Mouse (Mus musculus) adrenal gland (tissue): Measurements from ENCODE around the gene Pxylp1.

Source experiments
- intact Hi-C: fragments of 180-260 bp; cut with DNase I; formaldehyde crosslinking; loops from one replicate; pipeline ENCODE4 v1.15.1; 2025

The Pxylp1 gene

DNA sequence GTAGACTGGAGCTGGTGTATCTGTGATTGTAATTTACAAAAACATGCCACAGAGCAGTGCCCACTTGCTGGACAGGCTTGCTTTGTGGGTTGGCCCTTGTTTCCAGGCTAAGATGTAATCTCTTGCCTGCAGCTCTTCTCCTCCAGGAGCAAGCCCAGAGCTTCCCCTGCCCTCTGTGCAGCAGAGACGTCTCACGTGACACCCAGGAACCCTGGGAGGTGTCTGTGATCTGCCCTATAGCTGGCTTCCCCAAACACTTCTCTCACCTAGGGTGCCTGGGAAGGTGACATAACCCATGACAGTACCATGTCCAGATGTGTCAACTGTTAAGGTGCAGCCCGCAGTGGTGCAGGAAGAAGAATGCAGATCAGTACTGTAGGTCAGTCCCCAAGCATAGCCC is 28.9 kb downstream of the Pxylp1 start:
- intact Hi-C loops: no loop called here

DNA sequence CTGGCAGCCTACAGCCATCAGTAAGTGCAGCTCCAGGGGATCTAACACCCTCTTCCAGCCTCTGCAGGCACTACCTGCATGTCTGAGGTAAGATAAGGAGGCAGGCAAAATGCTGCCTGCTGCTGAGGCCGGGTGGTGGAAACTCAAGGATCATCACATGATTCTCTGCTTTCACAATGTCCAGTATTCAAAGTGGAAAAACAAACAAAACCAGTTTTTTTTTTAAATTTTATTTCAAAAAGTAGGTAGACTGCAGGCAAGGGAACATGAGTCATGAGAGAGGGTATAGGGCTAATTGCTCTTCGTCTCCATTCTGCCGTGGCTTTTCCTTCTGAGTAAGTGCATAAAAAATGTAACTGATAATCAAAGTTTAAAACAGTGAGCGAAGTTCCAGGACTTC is 29.6 kb downstream of the Pxylp1 start:
- intact Hi-C loops: no loop called here

DNA sequence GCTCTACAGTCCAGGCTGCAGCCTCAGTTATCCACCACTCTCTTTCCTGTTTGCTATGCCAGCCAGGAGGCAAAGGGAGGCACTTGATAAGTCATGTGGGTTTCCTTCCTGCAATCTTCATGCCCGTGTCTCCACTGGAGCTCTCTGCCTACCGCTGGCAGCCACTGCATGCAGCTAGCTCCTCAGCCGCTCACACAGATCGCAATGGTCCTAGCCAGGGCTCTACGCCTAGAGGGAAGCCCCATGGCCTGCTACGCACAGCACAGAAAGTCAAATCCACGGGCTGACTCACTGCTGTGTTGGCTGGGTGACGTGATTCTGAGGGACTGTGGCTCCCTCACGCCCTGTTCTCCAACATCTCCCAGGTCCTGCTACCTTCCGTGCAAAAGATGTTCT is 31.4 kb downstream of the Pxylp1 start:
- intact Hi-C loops: no loop called here

DNA sequence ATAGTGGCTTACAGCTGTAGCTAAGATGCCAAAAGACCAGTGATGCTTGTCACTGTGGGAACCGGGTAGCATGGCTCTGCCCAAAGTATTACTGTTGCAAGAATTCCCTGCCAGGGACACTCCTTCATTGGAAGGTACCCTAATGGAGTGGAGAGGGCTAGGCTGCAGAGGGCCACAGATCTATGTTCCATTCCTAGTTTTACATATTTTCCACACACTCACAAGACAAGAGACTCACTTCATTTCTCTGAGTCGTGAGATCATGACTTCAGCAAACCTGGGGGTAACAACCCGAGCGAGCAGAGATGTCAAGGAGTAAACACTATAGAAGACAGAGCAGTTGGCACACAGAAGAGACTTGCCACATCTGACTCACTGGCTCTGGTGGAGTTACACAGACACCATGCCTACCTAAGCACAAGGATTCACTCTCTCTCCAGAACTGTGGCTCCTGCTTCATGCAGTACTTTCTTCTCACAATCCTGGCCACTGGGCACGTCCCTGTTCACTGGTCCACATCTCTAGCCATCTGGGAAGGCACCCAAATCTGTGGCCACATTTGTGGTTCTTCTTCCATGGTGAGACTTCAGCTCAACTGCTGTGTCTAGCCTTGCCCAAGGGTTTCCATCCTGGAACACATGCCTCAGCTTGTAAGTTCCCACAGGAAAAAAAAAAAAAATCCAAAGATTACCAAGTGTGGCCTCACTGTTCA is 31.9 kb downstream of the Pxylp1 start:
- intact Hi-C loops: no loop called here

DNA sequence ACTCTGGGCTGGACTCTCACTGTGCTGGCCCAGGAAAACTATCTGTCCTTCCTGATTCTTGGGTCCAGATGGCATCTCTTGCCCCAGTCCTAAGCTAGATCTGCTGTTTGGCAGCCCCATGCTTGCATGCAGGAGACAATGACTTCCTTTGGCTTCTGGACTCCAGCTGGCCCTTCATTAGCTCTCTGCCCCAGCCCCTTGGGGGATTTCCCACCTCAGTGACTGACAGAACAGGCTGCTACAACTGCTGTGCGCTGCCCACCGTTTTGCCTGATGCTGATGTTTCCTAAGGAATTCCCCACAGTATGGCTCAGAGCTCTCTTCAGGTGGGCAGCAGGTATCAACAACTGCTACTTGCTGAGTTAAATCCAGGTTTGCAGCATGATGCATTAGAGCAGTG is 33.4 kb downstream of the Pxylp1 start:
- intact Hi-C loops: no loop called here

DNA sequence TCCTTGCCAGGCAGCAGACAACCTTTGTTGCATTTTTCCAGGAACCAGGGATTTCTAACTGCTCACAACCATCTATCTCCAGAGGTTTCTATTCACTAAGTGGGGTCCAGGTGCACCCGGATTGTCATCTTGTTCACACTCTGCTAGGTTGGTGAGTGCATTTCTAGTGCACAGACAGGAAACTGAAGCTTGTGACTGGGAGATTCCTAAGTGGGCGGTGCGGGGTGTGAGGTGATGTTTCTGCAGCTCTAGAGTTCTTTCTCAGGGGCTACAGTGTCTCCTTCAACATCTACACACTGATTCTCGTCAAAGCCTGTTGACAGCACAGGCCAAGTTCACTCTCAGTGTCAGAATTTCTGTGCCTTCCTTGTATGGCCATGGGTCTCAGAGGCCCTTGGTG is 34.6 kb downstream of the Pxylp1 start:
- intact Hi-C loops: no loop called here

DNA sequence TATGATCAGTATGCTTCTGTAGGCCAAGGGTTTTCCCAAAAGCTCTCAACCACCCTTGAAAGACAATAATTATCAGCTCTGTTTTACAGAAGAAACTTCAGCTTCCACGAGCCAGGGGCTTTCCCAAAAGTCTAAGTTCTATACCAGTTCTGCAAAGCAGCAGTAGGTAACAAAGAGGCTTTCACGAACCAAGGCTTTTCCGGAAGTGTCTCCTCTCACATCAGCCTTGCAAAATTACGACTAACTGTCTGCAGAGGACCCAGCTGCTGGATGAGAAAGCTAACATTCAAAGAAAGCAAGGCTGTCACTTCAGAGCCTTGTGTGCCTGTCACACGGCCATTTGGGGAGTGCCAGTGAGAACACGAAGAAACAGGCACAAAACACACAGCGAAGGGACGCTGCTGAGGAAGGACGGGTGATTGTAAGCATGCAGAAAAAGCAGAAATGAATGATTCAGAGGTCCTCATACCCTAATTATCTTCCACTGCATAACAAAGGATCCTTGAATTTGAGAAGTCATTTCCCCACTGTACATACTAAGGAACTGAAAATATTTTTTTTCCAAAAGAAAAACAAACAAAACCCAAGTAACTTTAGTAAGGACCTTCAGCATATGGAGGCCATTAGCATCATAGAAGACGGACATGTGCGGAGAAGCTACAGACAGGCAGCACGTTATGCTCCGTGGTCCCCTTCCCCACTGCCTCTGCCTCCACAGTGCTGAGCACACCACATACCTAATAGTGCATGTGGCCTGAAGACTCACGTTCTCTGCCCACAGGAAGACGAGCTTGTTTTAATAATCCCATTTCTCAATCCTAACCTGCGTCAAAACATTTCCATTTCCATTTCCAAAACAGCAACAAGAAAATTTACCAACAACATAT is 38.9 kb downstream of the Pxylp1 start:
- intact Hi-C loops: no loop called here

DNA sequence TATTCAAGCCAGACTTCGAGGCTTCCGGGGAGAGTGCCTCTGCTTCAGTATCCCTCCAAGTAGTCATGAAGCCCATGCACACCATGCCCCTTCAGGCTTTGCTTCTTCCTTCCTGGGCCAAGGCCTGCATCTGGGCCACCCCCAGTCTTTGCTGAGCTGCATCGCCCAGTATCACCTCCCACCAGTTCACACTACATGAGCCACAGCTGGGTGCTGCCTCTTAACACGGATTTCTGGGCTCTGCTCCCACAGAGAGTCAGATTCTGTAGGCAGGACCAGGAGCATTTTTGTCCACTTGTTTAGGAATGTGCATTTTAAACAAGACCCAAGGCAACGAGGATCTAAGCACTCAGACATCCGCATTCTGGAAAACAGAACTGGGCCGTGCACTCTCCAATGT is 40.8 kb downstream of the Pxylp1 start:
- intact Hi-C loops: no loop called here

DNA sequence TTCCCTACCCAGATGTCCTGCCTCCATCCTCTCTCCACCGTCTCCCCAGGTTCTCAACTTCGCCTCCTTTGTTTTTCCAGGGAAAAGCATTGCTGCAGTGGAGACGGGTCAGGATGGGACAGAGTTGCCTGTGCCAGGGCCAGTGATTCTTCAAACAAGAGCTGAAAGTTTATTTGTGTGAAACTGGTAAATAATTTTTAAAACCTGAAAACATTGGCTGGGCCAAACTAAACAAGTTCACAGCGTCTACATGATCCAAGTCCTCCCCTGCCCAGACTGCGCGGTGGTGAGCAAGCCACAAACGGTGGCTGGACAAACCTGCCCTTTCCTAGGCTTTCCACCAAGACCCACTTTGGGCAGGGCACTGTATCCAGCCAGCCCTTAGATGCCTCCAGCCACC is 41.4 kb downstream of the Pxylp1 start:
- intact Hi-C loops: no loop called here

DNA sequence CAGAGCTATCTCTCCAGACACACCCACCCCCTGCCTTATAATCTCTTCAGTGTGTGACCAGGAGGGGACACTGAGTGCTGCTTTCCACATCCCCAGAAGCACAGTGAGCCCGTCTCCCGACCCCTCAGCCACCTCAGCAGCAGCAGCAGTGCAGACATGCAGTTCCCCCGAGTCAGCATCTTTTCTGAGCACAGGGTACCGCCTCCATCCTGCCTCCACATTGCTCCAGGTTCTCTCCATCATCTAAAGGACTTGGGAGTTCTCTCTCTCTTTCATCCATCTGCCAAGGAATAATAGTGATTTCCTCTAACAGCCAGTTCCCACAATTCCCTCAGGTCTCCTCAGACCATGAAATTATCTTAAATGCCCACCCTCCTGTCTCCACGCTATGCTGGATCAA is 43.5 kb downstream of the Pxylp1 start:
- intact Hi-C loops: no loop called here

DNA sequence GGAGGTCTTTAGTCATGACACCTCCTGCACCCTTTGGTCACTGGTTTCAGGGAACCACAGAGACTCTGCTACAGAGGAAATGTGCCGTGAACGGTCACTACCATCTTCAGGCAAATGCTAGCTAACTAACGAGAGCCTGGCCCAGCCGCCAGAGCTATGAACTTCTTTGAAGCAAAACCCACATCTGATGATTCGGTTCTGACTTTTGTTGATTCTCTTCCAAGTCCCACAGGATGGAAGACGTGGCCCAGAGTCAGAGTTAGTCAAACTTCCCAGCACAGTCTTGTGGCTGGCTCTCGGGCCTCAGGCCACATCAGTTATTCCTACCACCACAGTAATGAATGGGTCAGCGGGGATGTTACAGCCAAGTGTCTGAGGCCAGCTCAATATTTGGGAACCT is 46.1 kb downstream of the Pxylp1 start:
- intact Hi-C loops: no loop called here

DNA sequence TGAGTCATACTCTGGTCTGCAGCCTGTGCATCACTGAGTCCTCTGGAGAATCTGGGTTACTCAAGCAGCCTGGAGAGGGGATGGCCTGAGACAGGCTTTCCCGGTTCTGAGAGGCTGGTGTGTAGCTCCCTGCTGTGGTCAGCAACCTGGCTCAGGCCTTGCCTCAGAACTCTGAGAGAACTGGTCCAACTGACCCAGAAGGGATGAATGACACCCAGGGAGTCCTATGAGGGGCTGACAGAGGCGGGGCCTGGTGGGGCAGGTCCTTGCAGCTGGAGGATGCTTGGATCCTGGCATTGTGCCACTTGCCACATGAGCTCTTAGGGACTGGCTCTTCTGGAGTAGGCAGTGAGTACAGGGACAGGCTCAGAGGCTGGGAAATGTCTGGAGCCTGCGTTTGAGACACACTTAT is 47.7 kb downstream of the Pxylp1 start:
- intact Hi-C loops: no loop called here

DNA sequence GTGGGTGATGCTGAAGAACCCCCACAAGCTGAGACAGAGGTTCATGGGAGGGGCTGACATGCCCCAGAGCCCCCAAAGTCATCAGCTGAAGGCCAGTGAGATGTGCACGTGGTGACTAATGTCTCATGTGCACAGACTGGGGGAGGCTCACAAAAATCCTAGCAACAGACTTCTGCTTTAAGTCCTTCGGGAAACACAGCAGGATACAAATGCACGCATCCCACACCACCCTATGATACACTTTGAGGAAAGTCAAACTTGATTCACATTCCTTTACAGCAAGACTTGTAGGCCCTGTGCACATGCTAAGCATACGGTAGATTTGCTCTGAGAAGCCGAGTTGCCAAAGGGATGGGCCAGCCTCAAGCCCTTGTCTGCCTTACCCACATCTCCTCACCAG is 53.1 kb downstream of the Pxylp1 start:
- intact Hi-C loops: loop anchor here (5.0 kb wide), 2 partner anchors 33 to 48 kb away; no protein-coding TSS in a partner anchor

DNA sequence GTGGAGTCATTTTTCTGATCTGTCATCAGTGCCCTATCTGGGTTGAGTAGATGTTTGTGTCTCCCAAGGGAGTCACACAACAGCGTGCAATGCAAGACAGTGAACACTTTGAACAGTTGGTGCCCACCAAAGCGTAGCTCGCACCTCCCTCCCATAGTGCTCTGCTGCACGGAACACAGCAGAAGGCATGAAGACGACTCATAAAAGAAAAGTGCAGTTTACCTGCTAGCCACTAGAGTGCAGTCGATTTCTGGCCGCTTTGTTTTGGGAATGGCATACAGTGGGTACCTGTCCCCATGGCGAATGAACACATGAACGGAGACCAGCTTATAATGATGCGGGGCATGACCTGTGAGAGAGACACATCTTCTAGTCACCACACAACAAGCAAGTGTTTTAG is 53.6 kb downstream of the Pxylp1 start:
- intact Hi-C loops: loop anchor here (5.0 kb wide), 2 partner anchors 33 to 48 kb away; no protein-coding TSS in a partner anchor

DNA sequence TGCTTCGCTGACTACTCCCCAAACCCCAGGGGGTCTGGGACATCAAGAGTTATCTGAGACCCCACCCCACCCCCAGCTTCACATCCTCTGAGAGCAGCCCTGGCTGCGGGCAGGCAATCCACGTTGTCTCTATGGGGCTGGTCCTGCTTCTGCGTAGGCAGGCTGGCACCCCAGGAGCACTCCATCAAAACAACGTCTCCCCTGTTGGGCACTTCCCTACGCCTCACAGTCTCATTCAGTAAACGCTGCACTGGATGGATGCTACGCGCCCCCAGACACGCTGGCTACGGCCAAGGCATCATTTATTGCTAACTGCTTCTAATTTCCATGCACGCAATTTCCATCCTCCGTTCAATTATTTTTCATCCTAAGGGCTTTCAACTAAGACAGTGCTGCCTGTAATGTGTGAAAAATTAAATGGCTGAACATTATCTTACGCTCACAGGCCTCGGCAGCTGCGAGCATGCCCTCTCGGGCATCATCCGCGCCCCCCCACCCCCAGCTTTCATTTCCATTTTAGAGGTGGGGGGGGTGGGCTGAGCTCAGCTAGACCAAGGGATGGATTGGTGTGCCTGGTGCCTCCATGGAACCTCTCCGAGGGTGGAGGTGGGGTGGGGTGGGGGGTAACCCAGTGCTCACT is 54.6 kb downstream of the Pxylp1 start:
- intact Hi-C loops: loop anchor here (5.0 kb wide), 2 partner anchors 34 to 49 kb away; no protein-coding TSS in a partner anchor

DNA sequence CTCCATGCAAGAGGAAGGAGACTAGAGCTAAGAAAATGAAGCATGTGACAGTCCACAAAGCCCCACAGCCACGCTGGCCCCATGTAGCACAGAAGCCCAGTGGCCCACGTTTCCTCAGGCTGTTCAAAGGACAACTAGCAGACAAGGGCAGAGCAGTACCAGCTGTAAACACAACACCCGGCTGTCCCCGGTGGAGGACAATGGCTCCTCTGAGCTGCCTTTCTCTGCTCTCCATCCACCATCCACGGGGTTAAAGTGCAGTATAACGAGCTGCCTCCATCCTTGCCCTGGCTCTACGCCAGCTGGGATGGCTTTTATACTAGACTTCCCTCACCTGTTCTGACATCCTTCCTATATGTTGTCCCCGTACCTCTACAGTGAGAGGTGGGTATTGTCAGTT is 55.5 kb downstream of the Pxylp1 start:
- intact Hi-C loops: loop anchor here (5.0 kb wide), 2 partner anchors 35 to 50 kb away; no protein-coding TSS in a partner anchor

DNA sequence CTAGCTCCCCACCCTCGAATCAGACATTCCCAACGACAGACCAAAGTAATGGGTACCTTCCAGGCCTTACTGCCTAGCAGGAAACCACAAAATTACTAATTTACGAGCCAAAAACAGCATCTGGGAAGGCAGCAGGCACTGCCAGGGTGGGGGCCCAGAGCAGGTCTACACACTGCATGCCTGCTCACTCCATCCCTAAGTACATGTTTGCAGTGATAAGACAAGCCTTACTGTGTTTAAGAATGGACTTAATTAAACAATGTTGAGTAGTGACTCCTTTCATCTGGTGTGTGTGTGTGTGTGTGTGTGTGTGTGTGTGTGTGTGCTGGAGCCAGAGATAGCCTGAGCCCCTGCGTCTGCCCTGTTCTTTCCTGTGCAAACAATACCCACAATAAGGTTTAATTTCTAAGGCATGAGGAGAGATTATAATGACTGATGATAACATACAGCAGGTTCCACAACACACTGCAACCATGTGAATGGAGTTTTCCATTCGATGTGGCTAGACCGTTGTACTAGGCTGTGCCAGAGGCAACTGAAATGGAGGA is 57.0 kb downstream of the Pxylp1 start:
- intact Hi-C loops: loop anchor here (5.0 kb wide), 2 partner anchors 37 to 52 kb away; no protein-coding TSS in a partner anchor

DNA sequence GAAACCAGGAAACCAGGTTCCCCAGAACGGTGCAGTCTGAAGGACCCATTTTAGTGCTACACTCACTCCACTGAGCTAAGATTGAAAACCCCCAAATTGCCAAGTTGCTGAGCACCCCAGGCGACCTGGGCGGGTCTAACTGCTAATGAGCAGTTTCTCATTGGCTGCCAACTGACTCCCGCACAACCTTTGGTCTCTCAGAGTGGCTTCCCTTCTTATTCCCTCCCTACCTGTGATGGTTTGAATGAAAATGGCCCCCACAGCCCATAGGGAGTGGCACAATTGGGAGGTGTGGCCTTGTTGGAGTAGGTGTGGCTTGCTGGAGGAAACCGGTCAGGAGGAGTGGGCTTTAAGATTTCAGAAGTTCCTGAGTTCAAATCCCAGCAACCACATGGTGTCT is 58.9 kb downstream of the Pxylp1 start:
- intact Hi-C loops: no loop called here

DNA sequence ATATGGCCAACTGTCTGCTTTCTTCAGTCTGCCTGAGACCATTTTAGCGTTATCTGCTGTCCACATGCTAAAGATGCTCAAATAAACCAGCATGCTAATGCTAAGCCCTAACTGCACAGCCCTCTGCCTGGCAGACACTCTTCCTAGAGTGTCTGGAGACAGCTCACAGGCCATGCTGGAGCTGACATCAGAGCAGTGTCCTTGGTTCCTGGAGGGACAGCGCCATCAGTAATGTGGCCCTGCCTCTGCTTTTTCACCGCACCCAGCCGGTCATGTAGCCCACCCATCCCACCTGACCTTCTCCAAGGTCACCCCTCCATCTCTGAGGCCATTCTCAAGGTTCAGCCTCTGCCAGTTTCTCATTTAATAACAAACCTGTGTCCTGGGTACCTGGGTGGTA is 60.0 kb downstream of the Pxylp1 start:
- intact Hi-C loops: no loop called here

DNA sequence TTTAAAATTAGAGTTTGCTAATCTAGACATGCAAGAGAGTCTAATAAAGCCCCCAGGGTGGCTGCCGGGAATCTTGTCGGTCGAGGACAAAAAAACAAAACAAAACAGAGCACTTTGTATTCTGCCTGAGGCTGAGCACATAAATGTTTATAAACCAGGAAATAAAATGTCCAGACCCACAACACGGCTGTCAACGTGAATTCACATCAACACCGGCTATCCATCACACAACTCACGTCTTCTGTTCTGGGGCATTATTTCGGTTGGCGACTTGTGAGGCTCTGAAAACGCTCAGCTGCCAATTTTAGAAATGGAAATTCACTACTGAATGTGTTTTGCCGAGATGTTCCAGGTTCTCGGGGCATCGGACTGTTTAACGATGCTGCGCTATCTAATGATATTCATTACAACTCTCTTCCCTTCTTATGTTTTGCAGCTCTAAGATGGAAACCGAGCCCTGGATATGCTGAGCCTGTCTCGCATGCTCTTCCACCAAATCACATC is 61.6 kb downstream of the Pxylp1 start:
- intact Hi-C loops: no loop called here

DNA sequence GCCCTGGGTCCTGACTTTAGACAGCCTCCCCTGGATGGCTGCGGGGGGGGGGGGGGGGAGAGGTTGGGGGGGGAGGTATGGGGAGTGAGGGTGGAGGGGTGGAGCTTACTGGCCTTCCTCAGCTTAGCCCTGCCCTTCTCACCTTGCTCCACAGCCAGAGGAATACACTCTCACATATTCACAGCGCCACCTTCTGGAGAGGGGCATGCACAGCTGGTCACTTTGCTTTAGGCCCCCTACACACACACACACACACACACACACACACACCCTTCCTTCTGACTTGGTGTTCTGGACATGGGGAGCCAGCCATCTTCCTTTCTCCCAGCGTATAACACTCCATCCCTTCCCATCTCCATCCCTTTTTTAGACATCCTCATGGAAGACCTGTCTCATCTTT is 62.8 kb downstream of the Pxylp1 start:
- intact Hi-C loops: no loop called here
